Mouse (Mus musculus) liver, embryonic 13.5 days (tissue): ENCODE data around the gene Pip5k1b. TPM values are rescaled to one million over a fixed set of nuclear protein-coding genes. Genes with fewer than 3 reads are reported as not detected.

ENCODE experiments used
- ATAC-seq: fragments of 200-750 bp; cut with Nextera tagmentation; 2 replicates; pipeline ENCODE4 v1.8.0; 2017; ENCODE audit warnings: low read depth, mild to moderate bottlenecking, moderate number of reproducible peaks, moderate library complexity
- DNase-seq: peaks from one replicate; pipeline ENCODE4 v3.0.0; 2022
- H3K27ac ChIP-seq: fragments of 300-500 bp; sonication (generic); 2 replicates; pipeline ENCODE4 v1.5.1; 2015; ENCODE audit warnings: moderate library complexity, mild to moderate bottlenecking, inconsistent platforms
- H3K27me3 ChIP-seq: fragments of 300-500 bp; sonication (generic); 2 replicates; pipeline ENCODE4 v1.6.1; 2015; ENCODE audit warnings: mild to moderate bottlenecking, inconsistent platforms
- H3K36me3 ChIP-seq: fragments of 300-500 bp; sonication (generic); 2 replicates; pipeline ENCODE4 v1.6.1; 2015; ENCODE audit warnings: mild to moderate bottlenecking, inconsistent platforms
- H3K4me1 ChIP-seq: fragments of 300-500 bp; sonication (generic); replicated peaks from 2 replicates; pipeline ENCODE4 v1.6.1; 2015; ENCODE audit warnings: inconsistent platforms
- H3K4me2 ChIP-seq: fragments of 300-500 bp; sonication (generic); 2 replicates; pipeline ENCODE4 v1.6.1; 2015; ENCODE audit warnings: inconsistent platforms, mild to moderate bottlenecking, moderate library complexity
- H3K4me3 ChIP-seq: fragments of 300-500 bp; sonication (generic); replicated peaks from 2 replicates; pipeline ENCODE4 v1.5.1; 2015; ENCODE audit warnings: mild to moderate bottlenecking, inconsistent platforms
- H3K9ac ChIP-seq: fragments of 300-500 bp; sonication (generic); 2 replicates; pipeline ENCODE4 v1.6.1; 2015; ENCODE audit warnings: mild to moderate bottlenecking, inconsistent platforms
- H3K9me3 ChIP-seq: fragments of 300-500 bp; sonication (generic); replicated peaks from 2 replicates; pipeline ENCODE4 v1.6.1; 2016; ENCODE audit warnings: inconsistent platforms
- WGBS: fragments of 180-500 bp; shearing (Covaris S2); methylation state at CpG from one replicate; pipeline ENCODE4 v1.1.7; 2015; ENCODE audit not compliant: insufficient replicate concordance; 5-methylcytosine and 5-hydroxymethylcytosine counted together
- polyA plus RNA-seq: library from polyadenylated mRNA; unstranded; fragments of >200 nt; fragmentation: Nextera tagmentation; extraction: Ambion mirVana; gene quantifications from 2 replicates; pipeline ENCODE4 v1.2.1, GENCODE M21; 2015

The Pip5k1b gene
- polyA plus RNA-seq, 1 experiment from 2014 or later = 8.5 TPM

GRCm38 (mm10) chr19:24439715-24440114 lies 116.0 kb downstream of the Pip5k1b start:
- Histone ChIP-seq H3K4me3 (no peak overlapping the region), H3K9ac (no peak overlapping the region), H3K4me2 (no peak overlapping the region), H3K27ac (no peak overlapping the region), H3K4me1 (peaks cover 4% of the 10 kb centered on the region; the same call in 1 of the 2 replicates), H3K9me3 (no peaks in the 10 kb centered on the region), H3K36me3 (no peaks in the 10 kb centered on the region), H3K27me3 (no peaks in the 10 kb centered on the region)
- peak; percentile 71 for ATAC-seq
- DNase-seq = peak; percentile 22
- WGBS = 17% methylated on average over 4 of the region's 4 CpGs

GRCm38 (mm10) chr19:24434291-24434690 lies 121.4 kb downstream of the Pip5k1b start:
- Histone ChIP-seq H3K4me1 (no peaks in the 10 kb centered on the region), H3K27ac (no peak overlapping the region), H3K4me3 (no peak overlapping the region), H3K9me3 (no peaks in the 10 kb centered on the region), H3K27me3 (no peaks in the 10 kb centered on the region), H3K36me3 (no peaks in the 10 kb centered on the region), H3K9ac (no peak overlapping the region), H3K4me2 (no peak overlapping the region)
- ATAC-seq (no peak), DNase-seq (no peak)
- 68% methylated on average over 6 of the region's 6 CpGs for WGBS

- no peak for ATAC-seq
- H3K4me2 ChIP-seq = no peak overlapping the region
- H3K4me1 ChIP-seq = no peaks in the 10 kb centered on the region; the same call in 1 of the 2 replicates
- H3K36me3 ChIP-seq = no peaks in the 10 kb centered on the region
- no peaks in the 10 kb centered on the region for H3K9me3 ChIP-seq
- H3K27me3 ChIP-seq = no peaks in the 10 kb centered on the region
- no peak for DNase-seq
- 44% methylated on average over 5 of the region's 5 CpGs for WGBS
- no peak overlapping the region for H3K9ac ChIP-seq
- H3K4me3 ChIP-seq = no peak overlapping the region
- H3K27ac ChIP-seq = no peak overlapping the region
Measured at GRCm38 (mm10) chr19:24432447-24432846, 123.2 kb downstream of the Pip5k1b start.

GRCm38 (mm10) chr19:24431381-24431780 lies 124.3 kb downstream of the Pip5k1b start:
- ATAC-seq = no peak
- 79% methylated on average over 2 of the region's 2 CpGs for WGBS
- no peak for DNase-seq
- Histone ChIP-seq H3K4me1 (no peaks in the 10 kb centered on the region; the same call in 1 of the 2 replicates), H3K27me3 (no peaks in the 10 kb centered on the region), H3K4me3 (no peak overlapping the region), H3K36me3 (no peaks in the 10 kb centered on the region), H3K27ac (no peak overlapping the region), H3K9ac (no peak overlapping the region), H3K4me2 (no peak overlapping the region), H3K9me3 (no peaks in the 10 kb centered on the region)

- no peaks in the 10 kb centered on the region for H3K27me3 ChIP-seq
- 85% methylated on average over 3 of the region's 3 CpGs for WGBS
- no peaks in the 10 kb centered on the region for H3K36me3 ChIP-seq
- H3K9ac ChIP-seq = no peak overlapping the region
- H3K4me2 ChIP-seq = no peak overlapping the region
- ATAC-seq (no peak), DNase-seq (no peak)
- H3K4me3 ChIP-seq = no peak overlapping the region
- H3K4me1 ChIP-seq = no peaks in the 10 kb centered on the region; the same call in 1 of the 2 replicates
- no peak overlapping the region for H3K27ac ChIP-seq
- no peaks in the 10 kb centered on the region for H3K9me3 ChIP-seq
Measured at GRCm38 (mm10) chr19:24428011-24428410, 127.7 kb downstream of the Pip5k1b start.

- Histone ChIP-seq H3K27me3 (no peaks in the 10 kb centered on the region), H3K36me3 (no peaks in the 10 kb centered on the region), H3K4me2 (no peak overlapping the region), H3K4me1 (no peaks in the 10 kb centered on the region; the same call in 1 of the 2 replicates), H3K9ac (no peak overlapping the region), H3K4me3 (no peak overlapping the region), H3K9me3 (no peaks in the 10 kb centered on the region), H3K27ac (no peak overlapping the region)
- ATAC-seq = no peak
- WGBS = 59% methylated on average over 4 of the region's 4 CpGs
- no peak for DNase-seq
Measured at GRCm38 (mm10) chr19:24427258-24427657, 128.4 kb downstream of the Pip5k1b start.

- Histone ChIP-seq H3K4me3 (no peak overlapping the region), H3K36me3 (no peaks in the 10 kb centered on the region), H3K4me1 (no peaks in the 10 kb centered on the region; the same call in 1 of the 2 replicates), H3K27me3 (no peaks in the 10 kb centered on the region), H3K9me3 (no peaks in the 10 kb centered on the region), H3K9ac (no peak overlapping the region), H3K4me2 (no peak overlapping the region), H3K27ac (no peak overlapping the region)
- ATAC-seq (no peak), DNase-seq (no peak)
- 85% methylated on average over 7 of the region's 7 CpGs for WGBS
Measured at GRCm38 (mm10) chr19:24426759-24427181, 128.9 kb downstream of the Pip5k1b start.

- Histone ChIP-seq H3K27me3 (no peaks in the 10 kb centered on the region), H3K27ac (no peak overlapping the region), H3K9me3 (no peaks in the 10 kb centered on the region), H3K4me3 (no peak overlapping the region), H3K36me3 (no peaks in the 10 kb centered on the region), H3K9ac (no peak overlapping the region), H3K4me2 (no peak overlapping the region), H3K4me1 (no peaks in the 10 kb centered on the region)
- 53% methylated on average over 3 of the region's 3 CpGs for WGBS
- no peak for ATAC-seq
- no peak for DNase-seq
Measured at GRCm38 (mm10) chr19:24418030-24418429, 137.6 kb downstream of the Pip5k1b start.

GRCm38 (mm10) chr19:24417659-24418004 lies 138.0 kb downstream of the Pip5k1b start:
- Histone ChIP-seq H3K4me3 (no peak overlapping the region), H3K9me3 (no peaks in the 10 kb centered on the region), H3K27ac (no peak overlapping the region), H3K27me3 (no peaks in the 10 kb centered on the region), H3K36me3 (no peaks in the 10 kb centered on the region), H3K9ac (no peak overlapping the region), H3K4me1 (no peaks in the 10 kb centered on the region), H3K4me2 (no peak overlapping the region)
- whole genome bisulfite sequencing = 67% methylated on average over 3 of the region's 3 CpGs
- no peak for ATAC-seq
- DNase-seq = no peak

- WGBS = 76% methylated on average over 9 of the region's 9 CpGs
- no peak for ATAC-seq
- H3K9ac ChIP-seq = no peak overlapping the region
- no peak for DNase-seq
- H3K9me3 ChIP-seq = no peaks in the 10 kb centered on the region
- H3K27me3 ChIP-seq = no peaks in the 10 kb centered on the region
- H3K4me2 ChIP-seq = no peak overlapping the region
- no peak overlapping the region for H3K4me3 ChIP-seq
- H3K27ac ChIP-seq = no peak overlapping the region
- no peaks in the 10 kb centered on the region for H3K36me3 ChIP-seq
- H3K4me1 ChIP-seq = no peaks in the 10 kb centered on the region
Measured at GRCm38 (mm10) chr19:24416975-24417658, 138.6 kb downstream of the Pip5k1b start.

GRCm38 (mm10) chr19:24415778-24416621 lies 139.7 kb downstream of the Pip5k1b start:
- Histone ChIP-seq H3K4me1 (no peaks in the 10 kb centered on the region), H3K27me3 (no peaks in the 10 kb centered on the region), H3K9ac (no peak overlapping the region), H3K4me3 (no peak overlapping the region), H3K36me3 (no peaks in the 10 kb centered on the region), H3K9me3 (no peaks in the 10 kb centered on the region), H3K27ac (no peak overlapping the region), H3K4me2 (no peak overlapping the region)
- DNase-seq (no peak), ATAC-seq (no peak)
- 81% methylated on average over 8 of the region's 8 CpGs for WGBS
